Mouse (Mus musculus) small intestine, adult 2 months (tissue): ENCODE measurements around the gene Gm6525. TPM values are rescaled to one million over a fixed set of nuclear protein-coding genes. Genes with fewer than 3 reads are reported as not detected.

Experiments
- H3K27ac ChIP-seq: fragments of 200-500 bp; 2 replicates; pipeline ENCODE4 v1.5.1; 2012; ENCODE audit warnings: low read depth, low read length, control low read depth, inconsistent platforms; ENCODE audit not compliant: insufficient read depth
- H3K27me3 ChIP-seq: fragments of 200-500 bp; 2 replicates; pipeline ENCODE4 v1.6.1; 2012; ENCODE audit warnings: mild to moderate bottlenecking, moderate library complexity, low read length, inconsistent platforms; ENCODE audit not compliant: control insufficient read depth, insufficient read depth
- H3K36me3 ChIP-seq: fragments of 200-500 bp; 2 replicates; pipeline ENCODE4 v1.6.1; 2012; ENCODE audit warnings: mild to moderate bottlenecking, low read length, control low read depth, inconsistent platforms; ENCODE audit not compliant: control insufficient read depth, insufficient read depth
- H3K4me1 ChIP-seq: fragments of 200-500 bp; 2 replicates; pipeline ENCODE4 v1.6.1; 2012; ENCODE audit warnings: low read length, inconsistent platforms, mixed read lengths; ENCODE audit not compliant: control insufficient read depth, insufficient read depth, insufficient read length
- H3K4me3 ChIP-seq: fragments of 200-500 bp; 2 replicates; pipeline ENCODE4 v1.5.1; 2012; ENCODE audit warnings: low read depth, mild to moderate bottlenecking, control low read depth, inconsistent platforms, low read length, moderate library complexity
- CTCF ChIP-seq: fragments of 200-500 bp; IDR thresholded peaks from 2 replicates; pipeline ENCODE4 v1.5.1; 2012; ENCODE audit warnings: low read depth, mild to moderate bottlenecking, control low read depth, inconsistent platforms, low read length, moderate library complexity, mixed read lengths; ENCODE audit not compliant: insufficient replicate concordance, insufficient read length; ENCODE audit errors: extremely low read depth
- POLR2A ChIP-seq: fragments of 200-500 bp; IDR thresholded peaks from 2 replicates; pipeline ENCODE4 v1.6.1; 2012; ENCODE audit warnings: low read depth, mild to moderate bottlenecking, control low read depth, inconsistent platforms, low read length, moderate library complexity
- WGBS: fragments of 180-500 bp; shearing (Covaris S2); methylation state at CpG from one replicate; pipeline ENCODE4 v1.1.7; 2018; 5-methylcytosine and 5-hydroxymethylcytosine counted together
- polyA plus RNA-seq: library from polyadenylated mRNA; depleted of rRNA; stranded (reverse); fragments of >200 nt; gene quantifications from 2 replicates; pipeline ENCODE4 v1.2.3, GENCODE M21; 2012

Gene Gm6525
- polyA plus RNA-seq, 1 experiment: not detected

DNA sequence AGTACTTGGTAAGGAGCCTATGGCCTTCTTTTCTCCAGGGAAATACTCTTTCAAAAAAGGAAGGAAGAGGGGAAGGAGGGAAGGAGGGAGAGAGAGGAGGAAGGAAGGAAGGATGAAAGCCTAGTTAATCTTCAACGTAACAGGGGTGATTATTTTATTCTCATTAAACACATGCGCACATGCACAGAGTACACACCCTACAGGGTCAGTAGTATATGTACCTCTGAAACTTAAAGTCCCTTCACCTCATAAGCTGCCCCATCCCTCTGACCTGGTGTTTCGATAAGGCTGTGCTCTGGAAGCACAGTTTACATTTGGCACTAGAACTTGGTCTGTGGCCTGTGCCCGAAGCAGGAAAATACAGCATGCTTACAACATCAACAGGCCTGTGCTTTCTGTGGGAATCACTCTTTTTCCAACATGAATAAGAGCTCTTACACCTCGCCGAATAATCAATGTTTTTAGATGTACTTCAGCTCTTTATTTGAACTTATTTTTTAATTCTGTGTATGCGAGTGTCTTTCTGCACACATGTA is 37.5 kb downstream of the Gm6525 start:
- Histone ChIP-seq H3K4me3 (no peak overlapping the region), H3K27me3 (no peaks in the 10 kb centered on the region), H3K36me3 (peaks cover 24% of the 10 kb centered on the region), H3K27ac (peak overlapping the region; percentile 54), H3K4me1 (peaks cover 15% of the 10 kb centered on the region; the same call in 1 of the 2 replicates)
- TF ChIP-seq CTCF (no peak), POLR2A (no peak)
- 35% methylated on average over 7 of the region's 7 CpGs for WGBS

DNA sequence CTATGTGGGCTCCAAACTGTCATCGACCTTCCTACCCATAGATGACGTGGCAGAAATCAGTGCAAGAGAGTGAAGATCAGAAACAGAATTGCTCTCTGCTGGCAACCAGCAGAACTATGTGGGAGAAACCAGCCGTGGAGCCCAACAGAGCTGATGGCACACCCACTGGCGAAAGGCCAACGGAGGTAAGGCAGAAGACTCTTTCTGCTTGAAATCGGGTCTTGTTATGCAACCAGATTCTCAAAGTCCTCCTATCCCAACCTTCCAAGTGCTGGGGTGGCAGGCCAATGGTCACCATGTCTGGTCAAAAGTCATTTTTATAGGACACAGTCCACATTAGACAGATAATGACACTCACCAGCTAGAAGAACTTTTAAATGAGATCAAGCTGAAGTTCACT is 40.6 kb downstream of the Gm6525 start:
- Histone ChIP-seq H3K4me3 (no peak overlapping the region), H3K36me3 (peaks cover 4% of the 10 kb centered on the region), H3K4me1 (peaks cover 15% of the 10 kb centered on the region; the same call in 1 of the 2 replicates), H3K27me3 (no peaks in the 10 kb centered on the region), H3K27ac (peak overlapping the region; percentile 89)
- WGBS: 35% methylated on average over 6 of the region's 6 CpGs
- TF ChIP-seq POLR2A: no peak
- TF ChIP-seq CTCF: no peak

DNA sequence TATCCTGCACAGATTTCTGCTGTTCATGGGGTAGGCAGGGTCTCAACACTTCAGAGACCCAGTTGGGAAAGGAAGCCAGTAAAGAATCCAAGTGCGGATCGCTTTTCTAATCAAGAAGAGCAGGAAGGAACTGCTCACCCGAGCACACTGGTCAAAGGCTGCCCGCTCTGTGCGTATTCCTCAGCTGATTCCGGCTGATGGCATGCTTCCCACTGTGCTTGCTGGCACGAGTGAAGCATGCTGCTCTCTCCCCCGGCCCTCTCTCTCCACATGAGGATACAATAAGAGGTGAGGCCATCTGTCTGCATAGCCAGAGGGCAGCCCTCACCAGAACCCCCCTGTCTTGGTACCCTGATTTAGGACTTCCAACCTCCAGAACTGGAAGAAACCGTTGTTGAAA is 41.3 kb downstream of the Gm6525 start:
- Histone ChIP-seq H3K4me3 (no peak overlapping the region), H3K4me1 (peaks cover 15% of the 10 kb centered on the region; the same call in 1 of the 2 replicates), H3K27me3 (no peaks in the 10 kb centered on the region), H3K27ac (peak overlapping the region; percentile 83), H3K36me3 (no peaks in the 10 kb centered on the region)
- TF ChIP-seq POLR2A (no peak), CTCF (no peak)
- WGBS: 34% methylated on average over 9 of the region's 9 CpGs

DNA sequence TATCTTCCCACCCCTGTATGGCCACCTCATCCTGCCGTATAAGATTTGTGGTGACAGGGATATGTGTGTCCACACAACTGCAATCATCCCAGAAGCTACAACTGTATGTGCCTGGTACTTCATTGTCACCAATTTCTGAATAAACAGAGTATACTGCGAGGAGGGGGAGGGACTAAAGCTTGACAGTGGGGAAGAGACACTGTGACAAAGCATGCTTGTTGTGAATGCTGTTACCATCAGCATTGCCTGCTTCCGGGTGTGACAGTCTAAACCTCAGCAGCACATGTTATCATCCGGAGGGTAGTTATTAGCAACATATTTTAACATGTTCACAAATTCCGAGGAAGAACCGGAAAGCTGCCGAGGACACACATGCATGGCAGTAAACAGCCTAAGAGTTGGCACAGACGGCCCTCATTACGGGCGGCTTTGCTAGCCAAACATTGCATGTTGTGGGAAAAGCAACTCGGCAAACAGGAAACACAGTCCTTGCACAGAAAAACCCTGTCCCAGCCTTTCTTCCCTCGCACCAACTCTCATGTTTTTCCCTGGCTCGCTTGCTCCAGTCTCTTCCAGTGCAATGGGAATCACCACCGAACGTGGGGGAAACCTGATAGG is 41.9 kb downstream of the Gm6525 start:
- Histone ChIP-seq H3K4me3 (no peak overlapping the region), H3K27me3 (no peaks in the 10 kb centered on the region), H3K27ac (0 out of 2 replicates have a peak overlapping the region, but pooled peaks have one; percentile 83), H3K4me1 (peaks cover 12% of the 10 kb centered on the region; the same call in 1 of the 2 replicates), H3K36me3 (no peaks in the 10 kb centered on the region)
- WGBS: 51% methylated on average over 15 of the region's 15 CpGs
- no peak for TF ChIP-seq CTCF
- TF ChIP-seq POLR2A: no peak

DNA sequence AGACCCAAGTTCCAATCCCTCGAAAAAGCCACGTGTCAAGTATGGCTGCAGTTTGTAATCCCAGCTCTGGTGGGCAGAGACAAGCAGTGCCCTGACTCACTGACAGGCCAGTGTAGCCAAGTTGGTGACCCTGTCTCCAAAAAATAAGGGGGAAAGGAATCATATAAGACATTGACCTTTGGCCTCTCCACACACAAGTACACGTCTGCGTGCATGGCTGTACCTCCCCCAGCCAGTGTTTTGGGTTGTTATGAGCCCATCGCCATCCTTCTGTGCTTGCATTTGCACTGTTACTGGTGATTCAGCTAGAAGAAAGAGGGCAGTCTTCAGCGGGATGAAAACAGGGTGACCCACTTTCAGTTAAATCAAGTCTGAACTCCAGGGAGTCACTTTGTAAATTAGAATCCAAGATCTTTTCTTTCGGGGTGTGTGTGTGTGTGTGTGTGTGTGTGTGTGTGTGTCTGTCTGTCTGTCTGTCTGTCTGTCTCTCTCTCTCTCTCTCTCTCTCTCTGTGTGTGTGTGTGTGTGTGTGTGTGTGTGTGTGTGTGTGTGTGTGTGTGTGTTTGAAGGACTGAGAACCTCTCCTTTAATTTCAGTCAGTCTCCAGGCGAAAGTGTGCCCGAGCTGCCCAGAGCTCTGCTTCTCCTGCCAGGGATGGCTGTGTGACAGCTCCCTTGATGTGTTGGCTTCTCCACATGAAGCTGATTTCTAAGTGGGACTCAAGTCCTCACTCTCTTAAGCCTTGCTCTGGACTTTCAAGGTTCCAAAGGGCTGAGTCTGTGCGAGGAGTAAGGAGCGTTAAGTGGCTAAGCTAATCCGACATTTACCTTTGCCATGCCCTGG is 43.4 kb downstream of the Gm6525 start:
- peaks cover 9% of the 10 kb centered on the region; the same call in 1 of the 2 replicates for H3K4me1 ChIP-seq
- TF ChIP-seq POLR2A (no peak), CTCF (no peak)
- H3K36me3 ChIP-seq: no peaks in the 10 kb centered on the region
- no peaks in the 10 kb centered on the region for H3K27me3 ChIP-seq
- no peak overlapping the region for H3K27ac ChIP-seq
- 77% methylated on average over 12 of the region's 12 CpGs for WGBS
- no peak overlapping the region for H3K4me3 ChIP-seq

DNA sequence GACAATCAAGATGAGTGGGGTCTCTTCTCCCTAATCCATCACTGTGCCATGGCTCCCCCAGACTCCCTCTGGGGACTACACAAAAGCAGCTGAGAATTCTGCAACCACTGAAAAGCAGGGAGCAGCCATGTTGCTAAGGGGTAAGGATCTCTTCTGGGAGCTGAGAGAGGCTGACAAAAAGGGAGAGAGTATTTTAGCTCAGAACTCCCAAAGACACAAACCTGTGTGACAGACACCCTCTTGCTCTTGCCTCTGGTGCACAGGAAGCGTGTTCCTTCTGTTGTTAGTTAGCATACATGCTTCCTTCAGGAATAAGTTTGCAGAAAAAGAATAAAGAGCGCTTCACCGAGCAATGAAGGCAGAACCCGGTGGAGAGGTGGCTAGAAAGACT is 44.1 kb downstream of the Gm6525 start:
- Histone ChIP-seq H3K4me3 (no peak overlapping the region), H3K27me3 (no peaks in the 10 kb centered on the region), H3K4me1 (peaks cover 9% of the 10 kb centered on the region; the same call in 1 of the 2 replicates), H3K36me3 (no peaks in the 10 kb centered on the region), H3K27ac (no peak overlapping the region)
- 86% methylated on average over 4 of the region's 4 CpGs for WGBS
- TF ChIP-seq CTCF (no peak), POLR2A (no peak)

DNA sequence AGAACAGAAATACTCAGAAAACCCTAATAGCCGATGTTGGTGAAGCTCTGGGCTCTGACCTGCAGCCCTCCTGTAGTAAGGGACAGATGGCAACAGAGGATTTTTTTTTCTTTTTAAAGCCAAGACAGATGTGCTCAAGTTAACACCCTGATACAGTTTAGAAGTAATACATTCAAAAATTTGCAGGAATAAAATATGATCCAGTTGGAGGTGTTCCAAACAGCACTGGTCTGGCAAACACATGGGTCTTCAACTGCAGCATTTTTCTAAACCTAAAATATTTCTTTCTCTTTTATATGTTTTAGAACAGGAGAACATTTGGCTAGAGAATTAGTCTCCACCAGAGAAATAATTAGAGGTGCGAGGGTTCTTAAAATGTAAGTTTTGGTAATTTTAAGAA is 44.6 kb downstream of the Gm6525 start:
- no peaks in the 10 kb centered on the region for H3K36me3 ChIP-seq
- no peak overlapping the region for H3K4me3 ChIP-seq
- no peak for TF ChIP-seq CTCF
- no peaks in the 10 kb centered on the region for H3K27me3 ChIP-seq
- WGBS: 88% methylated on average over 2 of the region's 2 CpGs
- no peak overlapping the region for H3K27ac ChIP-seq
- H3K4me1 ChIP-seq: peaks cover 9% of the 10 kb centered on the region; the same call in 1 of the 2 replicates
